Mouse (Mus musculus): Measurements from ENCODE around the gene Ceacam15. TPM values are rescaled to one million over a fixed set of nuclear protein-coding genes. Genes with fewer than 3 reads are reported as not detected.

The Ceacam15 gene
- polyA plus RNA-seq, 1 experiment from 2014 or later = not detected

- DNase-seq (ENCODE audit: low spot score) = no peak
Measured at GRCm38 (mm10) chr7:16631932-16632331, 43.6 kb downstream of the Ceacam15 start.

GRCm38 (mm10) chr7:16631025-16631424, 44.5 kb downstream of the Ceacam15 start:
- WGBS = 47% methylated on average over 4 of the region's 4 CpGs
- H3K9me3 ChIP-seq (ENCODE audit: low read length) = no peaks in the 10 kb centered on the region
- TF ChIP-seq CTCF (IDR thresholded peaks at IDR 0.05) = no peak
- no peak for TF ChIP-seq EP300 (IDR thresholded peaks at IDR 0.05)
- no peak overlapping the region for H3K4me2 ChIP-seq (replicated peaks; ENCODE audit: low read depth, low read length)
- H3K27ac ChIP-seq (ENCODE audit: low read length) = no peak overlapping the region
- H3K36me3 ChIP-seq (ENCODE audit: insufficient read depth, low read length) = no peaks in the 10 kb centered on the region
- no peak for ATAC-seq
- H3K27me3 ChIP-seq (replicated peaks; ENCODE audit: insufficient read depth, low read length) = no peaks in the 10 kb centered on the region
- no peak for DNase-seq (ENCODE audit: low spot score)
- H3K4me1 ChIP-seq (ENCODE audit: insufficient read depth, low read depth, low read length) = no peaks in the 10 kb centered on the region
- no peak overlapping the region for H3K4me3 ChIP-seq (ENCODE audit: low read depth, low read length)
- no peak overlapping the region for H3K9ac ChIP-seq (replicated peaks; ENCODE audit: low read depth)

More at GRCm38 (mm10) chr7:16631932-16632331, 43.6 kb downstream of the Ceacam15 start:
- 64% methylated on average over 4 of the region's 4 CpGs for WGBS
- Histone ChIP-seq H3K9me3 (ENCODE audit: low read length) (no peaks in the 10 kb centered on the region), H3K4me1 (ENCODE audit: insufficient read depth, low read depth, low read length) (no peaks in the 10 kb centered on the region), H3K9ac (replicated peaks; ENCODE audit: low read depth) (no peak overlapping the region), H3K27ac (ENCODE audit: low read length) (no peak overlapping the region), H3K27me3 (replicated peaks; ENCODE audit: insufficient read depth, low read length) (no peaks in the 10 kb centered on the region), H3K4me3 (ENCODE audit: low read depth, low read length) (no peak overlapping the region), H3K36me3 (ENCODE audit: insufficient read depth, low read length) (no peaks in the 10 kb centered on the region), H3K4me2 (replicated peaks; ENCODE audit: low read depth, low read length) (no peak overlapping the region)
- ATAC-seq = no peak
- no peak for TF ChIP-seq EP300 (IDR thresholded peaks at IDR 0.05)
- TF ChIP-seq CTCF (IDR thresholded peaks at IDR 0.05) = no peak

- Histone ChIP-seq H3K36me3 (ENCODE audit: insufficient read depth, low read length) (no peaks in the 10 kb centered on the region), H3K27me3 (replicated peaks; ENCODE audit: insufficient read depth, low read length) (no peaks in the 10 kb centered on the region), H3K9me3 (ENCODE audit: low read length) (no peaks in the 10 kb centered on the region), H3K4me3 (ENCODE audit: low read depth, low read length) (no peak overlapping the region), H3K27ac (ENCODE audit: low read length) (no peak overlapping the region), H3K4me2 (replicated peaks; ENCODE audit: low read depth, low read length) (no peak overlapping the region), H3K4me1 (ENCODE audit: insufficient read depth, low read depth, low read length) (no peaks in the 10 kb centered on the region), H3K9ac (replicated peaks; ENCODE audit: low read depth) (no peak overlapping the region)
- TF ChIP-seq EP300 (IDR thresholded peaks at IDR 0.05) (no peak), CTCF (IDR thresholded peaks at IDR 0.05) (peak; percentile 95)
- DNase-seq (ENCODE audit: low spot score) = peak; percentile 57
- no peak for ATAC-seq
- WGBS = 14% methylated on average over 10 of the region's 10 CpGs
Measured at GRCm38 (mm10) chr7:16629598-16630296, 45.8 kb downstream of the Ceacam15 start.

GRCm38 (mm10) chr7:16628096-16628771, 47.3 kb downstream of the Ceacam15 start:
- H3K9me3 ChIP-seq (ENCODE audit: low read length) = no peaks in the 10 kb centered on the region
- H3K36me3 ChIP-seq (ENCODE audit: insufficient read depth, low read length) = no peaks in the 10 kb centered on the region
- H3K27ac ChIP-seq (ENCODE audit: low read length) = no peak overlapping the region
- no peak overlapping the region for H3K9ac ChIP-seq (replicated peaks; ENCODE audit: low read depth)
- DNase-seq (ENCODE audit: low spot score) (peak; percentile 80), ATAC-seq (peak; percentile 83)
- no peak overlapping the region for H3K4me2 ChIP-seq (replicated peaks; ENCODE audit: low read depth, low read length)
- H3K4me3 ChIP-seq (ENCODE audit: low read depth, low read length) = no peak overlapping the region
- no peaks in the 10 kb centered on the region for H3K27me3 ChIP-seq (replicated peaks; ENCODE audit: insufficient read depth, low read length)
- TF ChIP-seq EP300 (IDR thresholded peaks at IDR 0.05) = no peak
- peak; percentile 94 for TF ChIP-seq CTCF (IDR thresholded peaks at IDR 0.05)
- WGBS = 32% methylated on average over 12 of the region's 12 CpGs
- 0 out of 2 replicates have a peak, but pooled peaks cover 4% of the 10 kb centered on the region for H3K4me1 ChIP-seq (ENCODE audit: insufficient read depth, low read depth, low read length)

GRCm38 (mm10) chr7:16623687-16624086, 51.8 kb downstream of the Ceacam15 start:
- no peak for TF ChIP-seq EP300 (IDR thresholded peaks at IDR 0.05)
- no peak for TF ChIP-seq CTCF (IDR thresholded peaks at IDR 0.05)
- no peaks in the 10 kb centered on the region for H3K27me3 ChIP-seq (replicated peaks; ENCODE audit: insufficient read depth, low read length)
- H3K9me3 ChIP-seq (ENCODE audit: low read length) = no peaks in the 10 kb centered on the region
- no peaks in the 10 kb centered on the region for H3K36me3 ChIP-seq (ENCODE audit: insufficient read depth, low read length)
- DNase-seq (ENCODE audit: low spot score) (no peak), ATAC-seq (no peak)
- no peak overlapping the region for H3K9ac ChIP-seq (replicated peaks; ENCODE audit: low read depth)
- no peak overlapping the region for H3K4me2 ChIP-seq (replicated peaks; ENCODE audit: low read depth, low read length)
- no peak overlapping the region for H3K27ac ChIP-seq (ENCODE audit: low read length)
- no peak overlapping the region for H3K4me3 ChIP-seq (ENCODE audit: low read depth, low read length)
- H3K4me1 ChIP-seq (ENCODE audit: insufficient read depth, low read depth, low read length) = 0 out of 2 replicates have a peak, but pooled peaks cover 4% of the 10 kb centered on the region

GRCm38 (mm10) chr7:16623131-16623530, 52.4 kb downstream of the Ceacam15 start:
- no peak for DNase-seq (ENCODE audit: low spot score)
- no peaks in the 10 kb centered on the region for H3K27me3 ChIP-seq (replicated peaks; ENCODE audit: insufficient read depth, low read length)
- TF ChIP-seq EP300 (IDR thresholded peaks at IDR 0.05) = no peak
- TF ChIP-seq CTCF (IDR thresholded peaks at IDR 0.05) = no peak
- WGBS = 55% methylated on average over 4 of the region's 4 CpGs
- no peak overlapping the region for H3K4me2 ChIP-seq (replicated peaks; ENCODE audit: low read depth, low read length)
- no peak overlapping the region for H3K4me3 ChIP-seq (ENCODE audit: low read depth, low read length)
- no peak overlapping the region for H3K9ac ChIP-seq (replicated peaks; ENCODE audit: low read depth)
- H3K4me1 ChIP-seq (ENCODE audit: insufficient read depth, low read depth, low read length) = 0 out of 2 replicates have a peak, but pooled peaks cover 4% of the 10 kb centered on the region
- H3K36me3 ChIP-seq (ENCODE audit: insufficient read depth, low read length) = no peaks in the 10 kb centered on the region
- no peaks in the 10 kb centered on the region for H3K9me3 ChIP-seq (ENCODE audit: low read length)
- no peak overlapping the region for H3K27ac ChIP-seq (ENCODE audit: low read length)
- ATAC-seq = no peak

Other genes starting within 250 kb of the Ceacam15 start
- gene Tmem160, start 222.9 kb downstream of the Ceacam15 start, polyA plus RNA-seq (2015; fragmentation: Nextera tagmentation; extraction: Ambion mirVana) = 81.0 and 87.9 TPM in 2 replicates
- gene Npas1, start 198.0 kb downstream of the Ceacam15 start, polyA plus RNA-seq (2015; fragmentation: Nextera tagmentation; extraction: Ambion mirVana) = 0.17 and 0.18 TPM in 2 replicates
- gene Arhgap35, start 60.7 kb downstream of the Ceacam15 start, polyA plus RNA-seq (2015; fragmentation: Nextera tagmentation; extraction: Ambion mirVana) = 8.2 and 10.9 TPM in 2 replicates
- not detected in 2 replicates for gene Ceacam9, start 46.2 kb upstream of the Ceacam15 start, polyA plus RNA-seq (2015; fragmentation: Nextera tagmentation; extraction: Ambion mirVana)
- gene Ap2s1, start 62.7 kb upstream of the Ceacam15 start, polyA plus RNA-seq (2015; fragmentation: Nextera tagmentation; extraction: Ambion mirVana) = 240 and 261 TPM in 2 replicates
- gene Slc1a5, start 105.6 kb upstream of the Ceacam15 start, polyA plus RNA-seq (2015; fragmentation: Nextera tagmentation; extraction: Ambion mirVana) = 176 and 178 TPM in 2 replicates
- 57.7 and 60.7 TPM in 2 replicates for gene Strn4, start 140.2 kb upstream of the Ceacam15 start, polyA plus RNA-seq (2015; fragmentation: Nextera tagmentation; extraction: Ambion mirVana)
- gene Fkrp, start 141.0 kb upstream of the Ceacam15 start, polyA plus RNA-seq (2015; fragmentation: Nextera tagmentation; extraction: Ambion mirVana) = 22.3 and 23.5 TPM in 2 replicates
- gene Prkd2, start 167.2 kb upstream of the Ceacam15 start, polyA plus RNA-seq (2015; fragmentation: Nextera tagmentation; extraction: Ambion mirVana) = 26.1 and 29.0 TPM in 2 replicates
- 4.2 and 4.3 TPM in 2 replicates for gene Dact3, start 199.6 kb upstream of the Ceacam15 start, polyA plus RNA-seq (2015; fragmentation: Nextera tagmentation; extraction: Ambion mirVana)
- 5.2 and 6.6 TPM in 2 replicates for gene Gng8, start 216.1 kb upstream of the Ceacam15 start, polyA plus RNA-seq (2015; fragmentation: Nextera tagmentation; extraction: Ambion mirVana)
- gene Ptgir, start 230.8 kb upstream of the Ceacam15 start, polyA plus RNA-seq (2015; fragmentation: Nextera tagmentation; extraction: Ambion mirVana) = 2.0 and 2.4 TPM in 2 replicates
- gene Calm3, start 248.4 kb upstream of the Ceacam15 start, polyA plus RNA-seq (2015; fragmentation: Nextera tagmentation; extraction: Ambion mirVana) = 61.7 and 63.6 TPM in 2 replicates

All from lung, postnatal 0 days (tissue).